Mouse (Mus musculus): ENCODE measurements around the gene Qrich1.

The Qrich1 gene

GRCm38 (mm10) chr9:108492043-108492750 lies 24.4 kb upstream of the Qrich1 start:
- peak; percentile 64 for DNase-seq (ENCODE audit: low read depth, low spot score)

- DNase-seq (ENCODE audit: low read depth, low spot score) = no peak
Observed at GRCm38 (mm10) chr9:108493246-108493645, 23.4 kb upstream of the Qrich1 start.

GRCm38 (mm10) chr9:108494146-108494825 lies 22.3 kb upstream of the Qrich1 start:
- DNase-seq (ENCODE audit: low read depth, low spot score) = no peak

- DNase-seq (ENCODE audit: low read depth, low spot score) = no peak
Observed at GRCm38 (mm10) chr9:108494905-108495304, 21.7 kb upstream of the Qrich1 start.

GRCm38 (mm10) chr9:108499231-108499630 lies 17.4 kb upstream of the Qrich1 start:
- no peak for DNase-seq (ENCODE audit: low read depth, low spot score)

- DNase-seq (ENCODE audit: low read depth, low spot score) = no peak
Observed at GRCm38 (mm10) chr9:108499943-108500342, 16.7 kb upstream of the Qrich1 start.

- no peak for DNase-seq (ENCODE audit: low read depth, low spot score)
Observed at GRCm38 (mm10) chr9:108506901-108507300, 9.7 kb upstream of the Qrich1 start.

GRCm38 (mm10) chr9:108507619-108508434 lies 8.8 kb upstream of the Qrich1 start, which contains the start of gene Qars:
Qars (plus strand) TSS chr9:108507706.
- peak; percentile 98 for DNase-seq (ENCODE audit: low read depth, low spot score)

GRCm38 (mm10) chr9:108508776-108509175 lies 7.8 kb upstream of the Qrich1 start:
- no peak for DNase-seq (ENCODE audit: low read depth, low spot score)

- peak; percentile 90 for DNase-seq (ENCODE audit: low read depth, low spot score)
Observed at GRCm38 (mm10) chr9:108517253-108517930, 786 bp downstream of the Qrich1 start.

GRCm38 (mm10) chr9:108517931-108518332 lies 1.3 kb downstream of the Qrich1 start:
- peak; percentile 78 for DNase-seq (ENCODE audit: low read depth, low spot score)

GRCm38 (mm10) chr9:108521604-108522003 lies 5.0 kb downstream of the Qrich1 start:
- no peak for DNase-seq (ENCODE audit: low read depth, low spot score)

- no peak for DNase-seq (ENCODE audit: low read depth, low spot score)
Observed at GRCm38 (mm10) chr9:108523341-108523740, 6.7 kb downstream of the Qrich1 start.

- DNase-seq (ENCODE audit: low read depth, low spot score) = no peak
Observed at GRCm38 (mm10) chr9:108525400-108525799, 8.8 kb downstream of the Qrich1 start.

- DNase-seq (ENCODE audit: low read depth, low spot score) = no peak
Observed at GRCm38 (mm10) chr9:108530954-108531353, 14.3 kb downstream of the Qrich1 start.

GRCm38 (mm10) chr9:108531496-108531895 lies 14.9 kb downstream of the Qrich1 start:
- DNase-seq (ENCODE audit: low read depth, low spot score) = no peak

- DNase-seq (ENCODE audit: low read depth, low spot score) = no peak
Observed at GRCm38 (mm10) chr9:108540846-108541245, 24.2 kb downstream of the Qrich1 start.

GRCm38 (mm10) chr9:108545986-108546385 lies 29.4 kb downstream of the Qrich1 start:
- DNase-seq (ENCODE audit: low read depth, low spot score) = no peak

- no peak for DNase-seq (ENCODE audit: low read depth, low spot score)
Observed at GRCm38 (mm10) chr9:108546875-108547274, 30.3 kb downstream of the Qrich1 start.

- no peak for DNase-seq (ENCODE audit: low read depth, low spot score)
Observed at GRCm38 (mm10) chr9:108559169-108559568, 42.6 kb downstream of the Qrich1 start.

GRCm38 (mm10) chr9:108560227-108560841 lies 43.7 kb downstream of the Qrich1 start, which contains the start of gene Impdh2:
Impdh2 (plus strand) TSS chr9:108560286.
- peak; percentile 99 for DNase-seq (ENCODE audit: low read depth, low spot score)
